Mouse (Mus musculus) liver, postnatal 0 days (tissue): ENCODE data around the gene Glra4.

Experiments
- CTCF ChIP-seq: sonication (generic); IDR thresholded peaks from 2 replicates; pipeline ENCODE4 v1.5.1; 2016; ENCODE audit warnings: antibody characterized with exemption, low read depth
- EP300 ChIP-seq: IDR thresholded peaks from 2 replicates; pipeline ENCODE4 v1.6.1; 2016; ENCODE audit warnings: antibody characterized with exemption, low read depth, mild to moderate bottlenecking

DNA sequence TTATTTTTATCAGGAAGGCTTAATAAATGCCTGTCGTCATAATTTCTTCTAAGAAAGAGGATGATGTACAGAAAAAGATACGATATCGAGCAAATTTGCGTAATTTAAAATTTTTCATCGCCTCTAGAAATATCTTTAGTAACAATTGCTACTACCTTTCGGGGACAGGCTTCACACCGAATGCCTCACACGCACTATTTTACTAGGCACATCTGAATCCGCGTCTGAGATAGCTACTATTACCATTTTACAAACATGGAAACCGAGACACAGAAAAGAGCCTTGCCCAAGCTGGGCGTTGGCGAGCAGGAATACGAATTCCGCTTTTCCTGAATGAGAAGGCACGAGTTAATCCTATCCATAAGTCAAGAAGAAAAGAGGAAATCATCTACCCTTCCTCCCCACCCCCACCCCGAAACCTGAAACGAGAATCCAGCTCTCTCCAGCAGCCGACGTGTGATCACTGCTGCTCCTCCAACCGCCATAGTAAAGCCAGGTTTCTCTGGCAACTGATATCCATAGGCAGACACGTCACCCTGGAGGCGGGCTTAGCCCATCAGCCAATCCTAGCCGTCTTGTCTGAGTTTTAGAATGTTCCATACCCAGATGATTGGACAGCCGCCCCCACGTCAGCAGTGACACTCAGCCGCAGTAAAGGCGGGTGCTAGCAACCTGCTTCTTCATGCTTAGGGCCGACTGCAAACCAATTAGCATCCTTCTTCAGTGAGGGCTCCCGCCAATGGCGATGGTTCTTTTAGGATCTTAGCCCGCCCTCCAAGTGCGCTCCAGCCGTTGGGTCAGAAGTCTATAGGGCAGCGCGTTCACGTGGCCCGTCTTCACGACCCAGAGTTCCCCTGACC, 38.9 kb downstream of the Glra4 start:
- no peak for TF ChIP-seq EP300
- no peak for TF ChIP-seq CTCF
